11 mouse cellular contexts compared by ENCODE assay signal in genomic region chr13:99304365-99304764, GRCm38 (mm10). TPM values are rescaled to one million over a fixed set of nuclear protein-coding genes. Genes with fewer than 3 reads are reported as not detected.
A peak's percentile ranks its signal among the peaks of the same experiment; 100 is the strongest.
DNase-seq lines count a peak whose midpoint lies in the region; ATAC-seq lines count a peak whose summit lies in the region.
"Had no signal": no experiment of that assay in that cellular context is flagged by ENCODE, and none has a peak within 500 bp of the region (broad histone marks: within the 10 kb centered on the region; RNA-seq: fewer than 3 reads in every experiment).

No protein-coding gene starts in this region.

- H3K4me2 ChIP-seq in heart, embryonic 15.5 days = no peak overlapping the region

- peak overlapping the region; percentile 2; the same call in 1 of the 2 replicates for H3K27ac ChIP-seq in heart, embryonic 15.5 days

- DNase-seq in heart, adult 8-10 months (ENCODE audit: low spot score) = no peak
- DNase-seq in adrenal gland, postnatal 36 days = peak; percentile 46 to 60
- DNase-seq in gastrocnemius, postnatal 14 days = peak; percentile 47
- DNase-seq in lung, postnatal 10 days = peak; percentile 45
- DNase-seq in urinary bladder, postnatal 14 days (ENCODE audit: low spot score) = no peak
- DNase-seq in cerebellum, adult 8-10 months = no peak
- DNase-seq: heart, postnatal 4 days; spleen, adult 18-20 months had no signal

- peaks cover 35% of the 10 kb centered on the region for H3K4me1 ChIP-seq in heart, embryonic 15.5 days (replicated peaks)

- H3K36me3 ChIP-seq in heart, embryonic 15.5 days = no peaks in the 10 kb centered on the region

- no peak overlapping the region for H3K9ac ChIP-seq in heart, embryonic 15.5 days

- intact Hi-C loops in gastrocnemius, postnatal 14 days (cut with DNase I; ENCODE audit: low total_unique reads) = no loop called here

- H3K9me3 ChIP-seq in heart, embryonic 15.5 days (replicated peaks) = no peaks in the 10 kb centered on the region

- no peaks in the 10 kb centered on the region for H3K27me3 ChIP-seq in heart, embryonic 15.5 days

- WGBS in heart, embryonic 15.5 days = 57% methylated on average over 11 of the region's 11 CpGs

- H3K4me3 ChIP-seq in heart, embryonic 15.5 days = no peak overlapping the region
- H3K4me3 ChIP-seq: erythroblast, embryonic 14.5 days had no signal

- ATAC-seq in heart, embryonic 15.5 days (replicated peaks; ENCODE audit: insufficient number of reproducible peaks, insufficient read depth, low FRiP score, low read depth) = no peak
- ATAC-seq in megakaryocyte, adult 5-6 weeks (ENCODE audit: poor library complexity, severe bottlenecking) = no peak

RNA-seq across cellular contexts. Expression of gene Ptcd2, which starts 40.1 kb away (rescaled TPM):
- 63.9 and 71.8 TPM in 2 replicates for polyA plus RNA-seq in heart, embryonic 15.5 days (2015; fragmentation: Nextera tagmentation; extraction: Ambion mirVana)
- total RNA-seq in heart, adult 8-10 months (2022) = 10 to 100 TPM; 52.6 to 58.1 (median 54.0) TPM
- 10 to 100 TPM; 26.7 to 41.3 TPM for total RNA-seq in adrenal gland, postnatal 36 days (2021)
- total RNA-seq in gastrocnemius, postnatal 14 days (2021) = 10 to 100 TPM; 22.8 to 25.0 TPM
- 36.4 and 46.1 TPM in 2 replicates for total RNA-seq in megakaryocyte, adult 5-6 weeks (2015)
- 52.1 and 53.7 TPM in 2 replicates for total RNA-seq in megakaryocyte, adult 5-6 weeks (2017)

RNA-seq across cellular contexts. Expression of gene Mrps27, which starts 40.2 kb away (rescaled TPM):
- polyA plus RNA-seq in heart, embryonic 15.5 days (2015; fragmentation: Nextera tagmentation; extraction: Ambion mirVana) = 77.5 and 78.5 TPM in 2 replicates
- 10 to 100 TPM; 47.2 to 48.0 (median 47.3) TPM for total RNA-seq in heart, adult 8-10 months (2022)
- 10 to 100 TPM; 43.8 to 51.0 TPM for total RNA-seq in adrenal gland, postnatal 36 days (2021)
- 10 to 100 TPM; 26.4 to 29.3 TPM for total RNA-seq in gastrocnemius, postnatal 14 days (2021)
- 7.9 and 8.6 TPM in 2 replicates for total RNA-seq in megakaryocyte, adult 5-6 weeks (2015)
- 6.2 and 11.4 TPM in 2 replicates for total RNA-seq in megakaryocyte, adult 5-6 weeks (2017)

Comparison
In these comparisons a context has a peak if more than half of its experiments do, and no peak if none do; other contexts are left out.
1. DNase-seq: peak in adrenal gland, postnatal 36 days (2 of 2), gastrocnemius, postnatal 14 days (single experiment) and lung, postnatal 10 days (single experiment); none in heart, adult 8-10 months (single experiment), urinary bladder, postnatal 14 days (single experiment) and cerebellum, adult 8-10 months (single experiment).